Mouse (Mus musculus): Measurements from ENCODE around the gene Ngb. TPM values are rescaled to one million over a fixed set of nuclear protein-coding genes. Genes with fewer than 3 reads are reported as not detected.

Gene Ngb
- polyA plus RNA-seq, 1 experiment from 2014 or later: 0.14 TPM

DNA sequence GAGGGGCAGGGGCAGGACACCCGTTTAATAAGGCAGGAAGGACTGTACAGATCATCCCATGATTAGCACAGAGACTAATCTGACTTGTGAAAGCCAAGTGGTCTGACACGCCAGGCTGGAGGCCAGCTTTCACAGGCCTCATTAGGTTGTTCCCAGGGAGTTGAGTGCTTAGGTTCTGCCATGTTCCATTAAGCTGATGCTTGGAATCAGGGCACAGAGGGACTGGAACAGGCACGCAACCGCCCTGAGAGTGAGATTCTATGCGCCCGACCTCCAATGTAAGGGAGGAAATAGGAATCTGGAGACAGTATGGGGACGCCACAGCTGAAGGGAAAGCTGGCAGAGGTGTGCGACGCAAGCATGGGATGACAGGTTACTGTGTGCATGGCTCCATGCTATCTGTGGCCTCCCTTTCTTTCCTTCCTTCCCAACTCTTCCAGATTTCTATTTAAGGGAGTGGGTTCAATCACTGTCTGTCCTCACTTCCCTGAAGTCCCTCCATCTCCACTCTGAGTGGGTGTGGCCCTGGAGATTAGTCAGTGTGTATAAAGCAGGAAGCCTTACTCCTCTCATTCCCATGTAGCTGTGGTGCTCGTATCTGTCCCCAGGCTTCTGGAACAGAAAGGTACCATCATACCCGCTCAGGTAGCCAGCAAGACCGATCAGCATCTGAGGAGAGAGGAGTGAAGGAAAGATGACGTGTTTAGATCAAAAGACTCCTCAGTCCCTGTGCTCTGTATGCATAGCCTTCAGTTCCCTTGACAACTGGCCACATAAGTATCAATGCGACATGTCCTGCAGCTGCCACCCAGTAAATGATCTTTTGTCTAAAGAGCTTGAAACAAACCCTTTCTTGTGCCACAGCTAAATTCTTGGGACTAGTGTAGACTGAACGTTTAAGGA is 35.4 kb upstream of the Ngb start:
- Histone ChIP-seq H3K9ac (ENCODE audit: low read depth, low read length) (no peak overlapping the region), H3K4me1 (ENCODE audit: control insufficient read depth, insufficient read depth, low read length) (0 out of 2 replicates have a peak, but pooled peaks cover 4% of the 10 kb centered on the region), H3K36me3 (ENCODE audit: control insufficient read depth, insufficient read depth, low read length) (peaks cover 10% of the 10 kb centered on the region; the same call in 1 of the 2 replicates), H3K4me3 (ENCODE audit: low read length) (no peak overlapping the region), H3K9me3 (ENCODE audit: control insufficient read depth, low read length) (no peaks in the 10 kb centered on the region), H3K4me2 (replicated peaks; ENCODE audit: low read depth, low read length) (no peak overlapping the region), H3K27me3 (ENCODE audit: control insufficient read depth, insufficient read depth, low read length) (no peaks in the 10 kb centered on the region), H3K27ac (ENCODE audit: low read depth, low read length) (no peak overlapping the region)
- 91% methylated on average over 15 of the region's 15 CpGs for WGBS
- ATAC-seq (ENCODE audit: low FRiP score, low TSS enrichment): no peak

DNA sequence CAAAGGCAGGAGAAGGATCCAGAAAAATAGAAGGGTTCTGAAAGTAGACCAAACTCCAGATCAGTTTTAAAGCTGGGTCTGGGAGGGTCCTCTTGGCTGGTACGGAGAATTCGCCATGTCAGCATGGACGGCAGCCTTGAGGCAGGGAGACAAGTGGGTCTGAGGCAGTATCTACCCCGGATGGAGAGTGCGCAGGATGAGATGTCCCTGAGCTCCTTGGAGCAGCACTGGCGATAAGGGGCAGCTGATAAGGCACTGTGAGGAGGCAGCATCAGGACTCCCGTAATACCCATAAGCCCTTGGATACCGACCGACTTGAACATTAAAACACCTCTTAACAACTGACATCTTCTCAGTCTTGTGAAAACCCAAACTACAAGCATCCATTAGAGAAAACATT is 30.4 kb upstream of the Ngb start:
- no peak overlapping the region for H3K4me3 ChIP-seq (ENCODE audit: low read length)
- H3K27me3 ChIP-seq (ENCODE audit: control insufficient read depth, insufficient read depth, low read length): no peaks in the 10 kb centered on the region
- no peak overlapping the region for H3K4me2 ChIP-seq (replicated peaks; ENCODE audit: low read depth, low read length)
- WGBS: 90% methylated on average over 9 of the region's 9 CpGs
- no peaks in the 10 kb centered on the region for H3K4me1 ChIP-seq (ENCODE audit: control insufficient read depth, insufficient read depth, low read length)
- no peaks in the 10 kb centered on the region for H3K9me3 ChIP-seq (ENCODE audit: control insufficient read depth, low read length)
- H3K27ac ChIP-seq (ENCODE audit: low read depth, low read length): no peak overlapping the region
- H3K36me3 ChIP-seq (ENCODE audit: control insufficient read depth, insufficient read depth, low read length): peaks cover 15% of the 10 kb centered on the region; the same call in 1 of the 2 replicates
- no peak for ATAC-seq (ENCODE audit: low FRiP score, low TSS enrichment)
- no peak overlapping the region for H3K9ac ChIP-seq (ENCODE audit: low read depth, low read length)

DNA sequence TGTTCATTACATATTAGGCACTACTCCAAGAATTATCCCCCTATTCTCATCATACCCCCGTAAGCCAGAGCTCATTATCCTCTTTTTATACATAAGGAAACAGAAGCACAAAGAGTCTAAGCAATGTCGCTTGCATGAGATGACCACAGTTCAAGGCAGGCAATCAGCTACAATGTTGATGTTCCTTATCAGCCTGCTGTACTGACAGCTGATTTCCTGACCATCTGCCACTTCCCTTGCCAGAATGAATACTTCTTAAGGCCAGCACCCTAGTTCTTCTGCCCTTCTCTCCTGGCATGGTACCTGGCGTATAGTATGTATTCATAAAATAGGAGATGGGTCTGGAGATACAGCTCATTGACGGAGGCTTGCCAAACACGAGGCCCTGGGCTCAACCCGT is 29.9 kb upstream of the Ngb start:
- WGBS: 91% methylated on average over 6 of the region's 6 CpGs

GRCm38 (mm10) chr12:87131619-87132018 is 29.3 kb upstream of the Ngb start:
- no peak overlapping the region for H3K4me2 ChIP-seq (replicated peaks; ENCODE audit: low read depth, low read length)
- no peak overlapping the region for H3K4me3 ChIP-seq (ENCODE audit: low read length)
- H3K27me3 ChIP-seq (ENCODE audit: control insufficient read depth, insufficient read depth, low read length): no peaks in the 10 kb centered on the region
- ATAC-seq (ENCODE audit: low FRiP score, low TSS enrichment): no peak
- no peak overlapping the region for H3K9ac ChIP-seq (ENCODE audit: low read depth, low read length)
- WGBS: 70% methylated on average over 3 of the region's 3 CpGs
- no peaks in the 10 kb centered on the region for H3K4me1 ChIP-seq (ENCODE audit: control insufficient read depth, insufficient read depth, low read length)
- H3K27ac ChIP-seq (ENCODE audit: low read depth, low read length): no peak overlapping the region
- peaks cover 12% of the 10 kb centered on the region; the same call in 1 of the 2 replicates for H3K36me3 ChIP-seq (ENCODE audit: control insufficient read depth, insufficient read depth, low read length)
- H3K9me3 ChIP-seq (ENCODE audit: control insufficient read depth, low read length): no peaks in the 10 kb centered on the region

More for the DNA sequence above, 29.9 kb upstream of the Ngb start:
- Histone ChIP-seq H3K4me2 (replicated peaks; ENCODE audit: low read depth, low read length) (no peak overlapping the region), H3K4me3 (ENCODE audit: low read length) (no peak overlapping the region), H3K9me3 (ENCODE audit: control insufficient read depth, low read length) (no peaks in the 10 kb centered on the region), H3K27ac (ENCODE audit: low read depth, low read length) (no peak overlapping the region), H3K27me3 (ENCODE audit: control insufficient read depth, insufficient read depth, low read length) (no peaks in the 10 kb centered on the region), H3K36me3 (ENCODE audit: control insufficient read depth, insufficient read depth, low read length) (peaks cover 12% of the 10 kb centered on the region; the same call in 1 of the 2 replicates), H3K4me1 (ENCODE audit: control insufficient read depth, insufficient read depth, low read length) (no peaks in the 10 kb centered on the region), H3K9ac (ENCODE audit: low read depth, low read length) (no peak overlapping the region)
- no peak for ATAC-seq (ENCODE audit: low FRiP score, low TSS enrichment)

- H3K9ac ChIP-seq (ENCODE audit: low read depth, low read length): no peak overlapping the region
- no peak for ATAC-seq (ENCODE audit: low FRiP score, low TSS enrichment)
- H3K4me2 ChIP-seq (replicated peaks; ENCODE audit: low read depth, low read length): no peak overlapping the region
- H3K27ac ChIP-seq (ENCODE audit: low read depth, low read length): no peak overlapping the region
- H3K27me3 ChIP-seq (ENCODE audit: control insufficient read depth, insufficient read depth, low read length): no peaks in the 10 kb centered on the region
- H3K4me1 ChIP-seq (ENCODE audit: control insufficient read depth, insufficient read depth, low read length): no peaks in the 10 kb centered on the region
- H3K36me3 ChIP-seq (ENCODE audit: control insufficient read depth, insufficient read depth, low read length): peaks cover 12% of the 10 kb centered on the region; the same call in 1 of the 2 replicates
- no peaks in the 10 kb centered on the region for H3K9me3 ChIP-seq (ENCODE audit: control insufficient read depth, low read length)
- H3K4me3 ChIP-seq (ENCODE audit: low read length): no peak overlapping the region
- 80% methylated on average over 2 of the region's 2 CpGs for WGBS
Observed at GRCm38 (mm10) chr12:87131181-87131580, 28.8 kb upstream of the Ngb start.

DNA sequence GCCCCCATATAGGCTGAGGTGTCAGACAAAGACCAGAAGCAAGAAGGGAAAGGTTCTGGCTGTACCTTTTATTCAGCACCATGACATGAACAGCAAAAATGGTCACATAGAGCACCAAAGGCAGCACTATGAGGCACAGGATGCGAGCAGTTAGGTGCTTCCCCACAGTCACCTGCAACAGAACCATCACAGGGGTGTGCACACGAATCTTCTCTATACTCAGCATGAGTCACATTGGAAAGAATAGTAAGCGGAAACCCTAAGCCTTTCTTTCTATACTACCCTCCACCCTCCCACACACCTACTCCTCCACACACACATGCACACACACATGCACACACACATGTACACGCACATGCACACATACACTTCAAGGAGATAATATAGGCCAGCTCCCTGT is 27.9 kb upstream of the Ngb start:
- H3K9me3 ChIP-seq (ENCODE audit: control insufficient read depth, low read length): no peaks in the 10 kb centered on the region
- H3K4me1 ChIP-seq (ENCODE audit: control insufficient read depth, insufficient read depth, low read length): no peaks in the 10 kb centered on the region
- H3K36me3 ChIP-seq (ENCODE audit: control insufficient read depth, insufficient read depth, low read length): peaks cover 10% of the 10 kb centered on the region; the same call in 1 of the 2 replicates
- WGBS: 88% methylated on average over 4 of the region's 4 CpGs
- H3K4me3 ChIP-seq (ENCODE audit: low read length): no peak overlapping the region
- no peaks in the 10 kb centered on the region for H3K27me3 ChIP-seq (ENCODE audit: control insufficient read depth, insufficient read depth, low read length)
- no peak for ATAC-seq (ENCODE audit: low FRiP score, low TSS enrichment)
- no peak overlapping the region for H3K9ac ChIP-seq (ENCODE audit: low read depth, low read length)
- H3K27ac ChIP-seq (ENCODE audit: low read depth, low read length): no peak overlapping the region
- H3K4me2 ChIP-seq (replicated peaks; ENCODE audit: low read depth, low read length): no peak overlapping the region

GRCm38 (mm10) chr12:87127256-87127655 is 24.9 kb upstream of the Ngb start:
- H3K36me3 ChIP-seq (ENCODE audit: control insufficient read depth, insufficient read depth, low read length): peaks cover 25% of the 10 kb centered on the region; the same call in 1 of the 2 replicates
- 65% methylated on average over 4 of the region's 4 CpGs for WGBS
- no peak for ATAC-seq (ENCODE audit: low FRiP score, low TSS enrichment)

DNA sequence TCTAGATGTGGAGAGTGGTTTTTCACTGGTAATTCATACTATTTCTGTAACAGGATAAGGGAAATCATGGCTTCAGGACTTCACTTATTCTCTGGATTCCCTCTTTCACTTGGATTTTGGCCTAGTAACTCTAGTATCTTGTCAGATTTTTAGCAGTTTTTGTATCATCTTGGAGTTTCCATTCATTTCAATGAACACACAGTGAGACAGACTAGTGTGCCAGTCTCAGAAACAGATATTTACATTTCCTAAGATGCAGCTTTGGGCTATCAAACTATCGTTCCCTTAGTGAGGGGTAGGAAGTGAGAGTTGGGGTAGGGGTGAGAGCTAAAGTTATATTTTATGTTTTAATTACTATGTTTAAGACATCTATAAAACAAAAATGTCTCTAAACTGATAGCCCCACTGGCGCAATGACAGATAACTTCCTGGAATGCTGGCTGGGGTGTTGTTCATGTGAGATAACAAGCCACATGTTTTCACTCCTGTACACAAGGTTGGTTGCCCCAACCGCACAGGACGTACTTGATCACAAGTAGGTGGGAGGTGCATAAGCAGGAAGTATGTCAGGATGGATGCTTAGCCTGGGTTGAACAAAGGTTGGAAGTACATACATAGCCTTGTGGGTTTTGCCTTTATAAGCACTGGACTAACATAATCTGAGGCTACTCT is 19.7 kb upstream of the Ngb start:
- H3K9ac ChIP-seq (ENCODE audit: low read depth, low read length): no peak overlapping the region
- 73% methylated on average over 4 of the region's 4 CpGs for WGBS
- ATAC-seq (ENCODE audit: low FRiP score, low TSS enrichment): no peak
- H3K4me1 ChIP-seq (ENCODE audit: control insufficient read depth, insufficient read depth, low read length): no peaks in the 10 kb centered on the region
- H3K4me3 ChIP-seq (ENCODE audit: low read length): no peak overlapping the region
- H3K27ac ChIP-seq (ENCODE audit: low read depth, low read length): no peak overlapping the region
- no peak overlapping the region for H3K4me2 ChIP-seq (replicated peaks; ENCODE audit: low read depth, low read length)
- no peaks in the 10 kb centered on the region for H3K27me3 ChIP-seq (ENCODE audit: control insufficient read depth, insufficient read depth, low read length)
- H3K9me3 ChIP-seq (ENCODE audit: control insufficient read depth, low read length): no peaks in the 10 kb centered on the region
- peaks cover 32% of the 10 kb centered on the region for H3K36me3 ChIP-seq (ENCODE audit: control insufficient read depth, insufficient read depth, low read length)

More at GRCm38 (mm10) chr12:87127256-87127655, 24.9 kb upstream of the Ngb start:
- Histone ChIP-seq H3K4me1 (ENCODE audit: control insufficient read depth, insufficient read depth, low read length) (no peaks in the 10 kb centered on the region), H3K9me3 (ENCODE audit: control insufficient read depth, low read length) (no peaks in the 10 kb centered on the region), H3K4me3 (ENCODE audit: low read length) (no peak overlapping the region), H3K27me3 (ENCODE audit: control insufficient read depth, insufficient read depth, low read length) (no peaks in the 10 kb centered on the region), H3K27ac (ENCODE audit: low read depth, low read length) (no peak overlapping the region), H3K4me2 (replicated peaks; ENCODE audit: low read depth, low read length) (no peak overlapping the region), H3K9ac (ENCODE audit: low read depth, low read length) (no peak overlapping the region)
